Mouse (Mus musculus) lung, adult 2 months (tissue): ENCODE measurements around the gene Serinc5. TPM values are rescaled to one million over a fixed set of nuclear protein-coding genes. Genes with fewer than 3 reads are reported as not detected.

Source experiments
- DNase-seq: peaks from one replicate; pipeline ENCODE4 v3.0.0; 2022
- H3K4me1 ChIP-seq: fragments of 200-500 bp; 2 replicates; pipeline ENCODE4 v1.6.1; 2011; ENCODE audit warnings: low read length; ENCODE audit not compliant: control insufficient read depth, insufficient read depth
- H3K4me3 ChIP-seq: fragments of 200-500 bp; replicated peaks from 2 replicates; pipeline ENCODE3; 2011; ENCODE audit warnings: low read depth, mild to moderate bottlenecking, control low read depth, low read length; ENCODE audit errors: extremely low read depth
- CTCF ChIP-seq: fragments of 200-500 bp; IDR thresholded peaks from 2 replicates; pipeline ENCODE4 v1.5.1; 2011; ENCODE audit warnings: mild to moderate bottlenecking, low read length, control low read depth; ENCODE audit not compliant: insufficient read depth
- POLR2A ChIP-seq: fragments of 200-500 bp; IDR thresholded peaks from 2 replicates; pipeline ENCODE4 v1.6.1; 2011; ENCODE audit warnings: low read depth, mild to moderate bottlenecking, control low read depth, low read length, borderline replicate concordance; ENCODE audit errors: extremely low read depth
- WGBS: fragments of 180-500 bp; shearing (Covaris S2); methylation state at CpG from one replicate; pipeline ENCODE4 v1.1.7; 2018; 5-methylcytosine and 5-hydroxymethylcytosine counted together
- polyA plus RNA-seq: library from polyadenylated mRNA; depleted of rRNA; stranded (reverse); fragments of >200 nt; gene quantifications from 2 replicates; pipeline ENCODE4 v1.2.3, GENCODE M21; 2012; rRNA removed

Serinc5 gene
- polyA plus RNA-seq = 28.4 and 38.3 TPM in 2 replicates

DNA sequence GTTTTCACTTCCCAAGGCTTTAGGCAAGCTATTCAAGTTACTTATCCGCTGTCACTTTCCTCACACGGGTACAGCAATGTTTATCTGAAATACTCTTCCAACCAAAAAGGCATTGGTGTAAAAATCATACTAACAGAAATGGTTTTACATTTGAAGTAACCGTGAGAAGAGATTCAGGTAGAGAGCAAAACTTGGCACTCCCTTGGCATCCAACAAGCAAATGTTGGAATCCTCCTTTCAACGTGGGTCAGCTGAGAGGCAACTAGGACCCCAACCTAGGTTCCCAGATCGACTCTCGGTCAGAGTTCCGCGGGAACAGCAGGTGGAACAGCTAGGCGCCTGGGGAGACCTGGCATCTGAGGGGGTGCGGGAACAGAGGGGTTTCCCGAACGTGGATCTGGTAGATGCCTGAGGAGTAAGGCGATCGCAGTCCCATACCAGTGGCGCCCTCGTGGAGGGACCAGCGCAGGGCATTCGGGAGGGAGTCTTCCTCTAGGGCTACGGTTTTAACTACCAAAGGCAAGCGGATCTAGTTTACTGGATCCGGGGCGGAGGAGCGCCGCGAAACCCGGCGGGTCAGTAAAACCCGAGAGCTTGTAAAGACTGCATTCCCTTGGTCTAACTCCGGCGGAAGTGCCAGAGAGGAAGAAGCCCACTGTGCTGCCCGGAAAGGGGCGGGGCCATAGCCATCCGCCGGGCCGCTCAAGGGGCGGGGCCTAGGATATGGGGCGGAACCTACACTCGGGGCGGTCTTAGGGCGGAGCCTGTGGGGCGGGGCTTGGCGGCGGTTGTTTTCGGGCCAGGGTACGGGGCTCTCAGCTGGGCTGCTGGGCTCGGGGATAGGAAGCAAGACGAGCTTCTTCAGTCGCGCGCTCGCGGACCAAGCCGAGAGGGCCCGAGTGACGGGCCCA lies at the start of gene Serinc5:
TSS of gene Serinc5 (plus strand) at position 781 of the 911 bp plus-strand sequence.
- Histone ChIP-seq H3K4me3 (peak within 1 kb of the TSS; percentile 80), H3K4me1 (no peaks in the 10 kb centered on the region; the same call in 1 of the 2 replicates)
- DNase-seq = peak; percentile 100
- TF ChIP-seq CTCF = no peak
- TF ChIP-seq POLR2A = peak; percentile 84; the same call in 1 of the 2 replicates
- 1% methylated on average over 55 of the region's 55 CpGs for WGBS

DNA sequence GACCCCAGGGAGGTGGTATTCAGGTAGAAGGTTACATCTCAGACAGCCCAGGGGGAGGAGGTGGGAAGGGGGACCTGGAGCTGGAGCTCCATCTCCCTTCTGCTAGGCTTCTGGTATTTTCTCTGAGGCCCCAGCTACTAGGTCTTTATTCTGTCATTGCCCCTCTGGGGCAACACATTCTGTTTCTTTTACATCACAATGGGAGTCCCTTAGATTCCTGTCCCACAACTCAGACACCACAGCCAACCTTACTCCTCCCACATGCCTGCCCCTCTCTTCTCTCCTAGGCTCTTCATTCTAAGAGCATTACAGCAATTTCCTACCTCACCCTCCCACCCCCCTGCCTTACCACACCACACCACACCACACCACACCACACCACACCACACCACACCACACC lies 34.8 kb upstream of the Serinc5 start, which contains the start of gene Spz1:
TSS of gene Spz1 (minus strand) at position 101 of the 400 bp plus-strand sequence.
- no peak for DNase-seq
- H3K4me1 ChIP-seq = no peaks in the 10 kb centered on the region
- H3K4me3 ChIP-seq = no peak within 1 kb of the TSS
- TF ChIP-seq CTCF = no peak
- TF ChIP-seq POLR2A = no peak

DNA sequence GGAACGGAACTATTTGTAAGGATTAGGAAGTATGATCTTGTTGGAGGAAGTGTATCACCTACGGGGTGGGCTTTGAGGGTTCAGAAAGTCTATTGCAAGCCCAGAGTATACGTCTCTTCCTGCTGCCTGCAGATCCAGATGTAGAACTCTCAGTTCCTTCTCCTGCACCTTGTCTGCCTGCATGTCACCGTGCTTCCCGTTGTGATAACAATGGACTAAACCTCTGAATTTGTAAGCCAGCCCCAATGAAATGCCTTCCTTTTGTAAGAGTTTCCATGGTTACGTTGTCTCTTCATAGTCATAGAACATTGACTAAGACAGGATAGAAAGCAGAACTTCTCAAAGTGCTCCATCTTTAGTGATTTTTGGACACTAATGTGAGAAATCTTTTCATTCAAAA lies 34.2 kb upstream of the Serinc5 start:
- Histone ChIP-seq H3K4me1 (no peaks in the 10 kb centered on the region), H3K4me3 (no peak overlapping the region)
- TF ChIP-seq POLR2A = no peak
- TF ChIP-seq CTCF = no peak
- 58% methylated on average over 6 of the region's 6 CpGs for WGBS
- no peak for DNase-seq

DNA sequence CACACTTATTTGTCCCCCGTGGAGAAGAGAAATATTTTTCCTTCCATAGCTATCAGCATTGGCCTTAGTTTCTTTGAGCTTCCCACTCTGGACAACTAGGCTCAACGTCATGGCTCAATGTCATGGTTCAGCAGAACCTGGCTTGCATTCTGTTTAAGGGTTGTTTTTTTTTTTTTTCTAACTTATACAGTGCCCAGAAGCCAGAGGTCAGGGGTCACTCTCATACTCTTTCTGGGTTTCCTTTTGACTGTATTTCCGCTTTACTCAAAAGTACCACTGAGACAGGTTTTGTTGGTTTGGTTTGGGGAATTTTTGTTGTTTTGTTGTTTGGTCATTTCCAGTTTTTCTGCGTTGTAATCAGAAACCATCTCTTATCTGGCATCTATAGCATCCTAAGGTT lies 32.7 kb upstream of the Serinc5 start:
- TF ChIP-seq POLR2A (no peak), CTCF (no peak)
- 69% methylated on average over 4 of the region's 4 CpGs for WGBS
- DNase-seq = no peak
- no peaks in the 10 kb centered on the region for H3K4me1 ChIP-seq
- no peak overlapping the region for H3K4me3 ChIP-seq

DNA sequence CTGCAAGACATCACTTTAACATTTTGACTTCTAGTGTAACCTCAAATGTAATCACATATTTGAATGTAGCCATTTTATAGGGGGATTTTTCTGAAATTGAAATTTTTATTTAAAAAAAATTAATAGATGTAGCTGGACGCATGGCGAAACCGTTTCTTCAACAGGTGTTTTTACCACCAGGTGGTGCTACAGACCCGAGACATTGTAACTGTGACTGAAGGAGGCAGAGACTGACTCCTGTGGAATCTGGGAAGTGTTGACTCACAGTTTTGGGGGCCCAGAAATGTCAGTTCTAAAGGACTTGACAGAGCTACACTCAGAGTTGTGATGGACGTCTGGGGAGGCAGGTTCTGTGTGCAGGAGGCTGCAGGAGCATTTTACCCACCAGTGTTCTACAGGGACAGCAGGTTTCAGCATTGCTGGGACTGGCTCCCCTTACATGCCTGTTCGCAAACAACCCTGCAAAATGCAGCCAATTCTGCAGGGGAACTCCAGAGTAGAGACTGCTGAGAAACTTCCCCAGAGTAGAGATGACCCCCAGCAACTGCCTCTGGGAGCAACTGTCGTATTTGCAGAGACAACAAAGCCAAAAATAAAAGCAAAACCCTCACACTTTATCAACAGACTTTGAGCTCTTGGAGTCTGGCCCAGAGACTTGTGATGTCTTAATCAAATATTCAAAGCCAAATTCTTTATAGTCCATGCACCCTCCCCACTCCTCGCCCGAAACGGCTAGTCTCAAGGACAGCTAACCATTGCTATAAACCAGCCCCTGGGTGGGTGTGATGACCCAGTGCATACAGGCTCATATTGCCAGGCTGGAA lies 30.5 kb upstream of the Serinc5 start:
- TF ChIP-seq CTCF = peak; percentile 48; the same call in 1 of the 2 replicates
- TF ChIP-seq POLR2A = no peak
- WGBS = 23% methylated on average over 10 of the region's 10 CpGs
- peak; percentile 67 for DNase-seq
- Histone ChIP-seq H3K4me3 (no peak overlapping the region), H3K4me1 (no peaks in the 10 kb centered on the region)

DNA sequence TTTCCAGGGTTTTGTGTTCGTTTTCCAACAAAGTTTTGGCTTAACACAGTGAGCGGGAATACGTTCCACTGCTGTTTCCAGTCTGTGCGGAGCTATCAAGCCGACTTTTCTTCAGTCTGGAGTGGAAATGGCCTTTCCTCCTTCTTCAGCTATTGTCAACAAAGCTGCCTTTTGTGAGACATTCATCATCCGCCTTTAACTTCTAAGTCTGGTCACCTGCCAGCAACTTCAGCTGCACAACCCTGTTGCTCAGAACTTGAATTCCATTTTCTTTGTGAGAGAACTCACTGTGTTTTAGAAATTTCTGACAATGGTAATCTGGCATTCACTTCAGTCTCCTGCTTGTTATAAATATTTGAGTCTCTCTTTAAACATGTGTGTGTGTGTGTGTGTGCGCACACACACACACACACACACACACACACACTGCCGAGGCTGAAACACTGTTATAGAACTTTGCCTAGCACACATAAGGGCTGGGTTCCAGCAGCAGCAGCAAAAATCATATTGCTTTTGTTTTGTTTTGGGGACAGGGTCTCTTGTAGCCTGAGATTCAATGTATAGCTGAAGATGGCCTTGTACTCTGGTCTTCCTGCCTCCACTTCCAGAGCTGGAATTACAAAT lies 26.7 kb upstream of the Serinc5 start:
- Histone ChIP-seq H3K4me3 (no peak overlapping the region), H3K4me1 (no peaks in the 10 kb centered on the region)
- DNase-seq = no peak
- no peak for TF ChIP-seq CTCF
- no peak for TF ChIP-seq POLR2A
- 20% methylated on average over 8 of the region's 8 CpGs for WGBS

DNA sequence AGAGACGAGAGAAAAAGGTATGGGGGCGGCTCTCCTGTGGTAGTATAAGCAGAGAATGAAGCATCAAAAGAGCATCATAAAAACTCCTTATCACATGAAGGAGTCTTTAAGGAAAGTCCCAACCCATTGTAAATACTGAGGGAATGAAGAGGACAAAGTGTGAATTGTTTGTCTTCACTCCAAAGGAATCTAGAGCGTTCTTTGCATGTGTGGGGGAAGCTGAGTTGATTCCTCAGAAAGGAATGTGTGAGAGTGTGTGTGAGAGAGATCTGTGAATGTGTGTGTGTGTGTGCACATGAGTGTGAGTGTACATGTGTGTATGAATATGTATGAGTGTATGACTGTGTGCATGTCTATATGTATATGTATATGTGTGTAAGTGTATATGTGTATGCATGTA lies 22.2 kb upstream of the Serinc5 start:
- Histone ChIP-seq H3K4me1 (no peaks in the 10 kb centered on the region), H3K4me3 (no peak overlapping the region)
- WGBS = 53% methylated on average over 3 of the region's 3 CpGs
- TF ChIP-seq CTCF (no peak), POLR2A (no peak)
- DNase-seq = no peak

DNA sequence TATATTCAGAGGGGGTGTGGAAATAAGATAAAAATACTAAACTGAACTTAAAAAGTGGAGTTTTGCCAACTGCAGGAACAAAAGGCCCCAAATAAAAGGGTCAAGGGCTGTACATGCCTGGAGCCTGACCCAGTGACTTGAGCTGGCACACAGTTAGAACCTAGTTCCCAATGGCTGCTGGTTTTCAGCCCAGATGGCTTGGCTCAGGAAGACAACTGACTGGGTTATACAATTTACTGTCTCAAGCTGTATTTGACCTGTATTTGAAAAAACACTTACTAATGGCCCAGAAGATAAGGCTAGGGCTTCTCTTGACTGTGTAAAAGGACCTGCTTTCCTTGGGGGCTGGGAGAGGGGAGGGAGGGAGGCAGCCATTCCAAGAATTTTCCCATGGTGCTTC lies 21.6 kb upstream of the Serinc5 start:
- no peaks in the 10 kb centered on the region for H3K4me1 ChIP-seq
- TF ChIP-seq POLR2A = no peak
- no peak overlapping the region for H3K4me3 ChIP-seq
- no peak for DNase-seq

DNA sequence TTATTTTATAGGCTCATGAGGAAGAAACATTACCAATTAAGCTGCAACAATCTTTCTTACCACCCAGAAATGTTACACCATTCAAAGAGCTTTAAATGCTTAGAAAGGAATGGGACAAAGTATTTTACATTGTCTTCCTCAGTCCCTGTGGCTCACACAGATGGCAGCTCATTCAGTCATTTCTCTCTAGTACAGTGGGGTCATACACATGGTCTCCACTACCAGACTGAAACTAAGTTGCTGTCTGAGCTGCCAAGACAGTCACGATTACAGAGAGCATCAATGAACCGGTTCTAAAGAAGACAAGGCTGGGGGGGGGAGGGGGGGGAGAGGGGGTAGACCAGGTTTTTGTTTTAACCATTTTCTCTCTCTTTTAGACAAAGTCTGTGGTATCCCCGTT lies 19.7 kb upstream of the Serinc5 start:
- TF ChIP-seq POLR2A (no peak), CTCF (no peak)
- Histone ChIP-seq H3K4me3 (no peak overlapping the region), H3K4me1 (no peaks in the 10 kb centered on the region)
- WGBS = 76% methylated on average over 3 of the region's 3 CpGs
- no peak for DNase-seq
